Mouse (Mus musculus) ES-E14 (cell line): ENCODE results near the gene Syt3.

ENCODE experiments used
- CHD2 ChIP-seq: IDR thresholded peaks from 2 replicates; pipeline ENCODE4 v1.6.1; 2014; ENCODE audit warnings: mild to moderate bottlenecking, low read depth, low read length, inconsistent platforms
- HCFC1 ChIP-seq: IDR thresholded peaks from 2 replicates; pipeline ENCODE4 v1.6.1; 2012; ENCODE audit warnings: low read length, inconsistent platforms, borderline replicate concordance; ENCODE audit not compliant: insufficient read depth
- MAFK ChIP-seq: IDR thresholded peaks from 2 replicates; pipeline ENCODE4 v1.6.1; 2014; ENCODE audit warnings: mild to moderate bottlenecking, low read depth, low read length, inconsistent platforms; ENCODE audit not compliant: insufficient read depth
- ZC3H11A ChIP-seq: IDR thresholded peaks from 2 replicates; pipeline ENCODE4 v1.6.1; 2012; ENCODE audit warnings: low read depth, mild to moderate bottlenecking, inconsistent platforms, low read length, borderline replicate concordance
- ZNF384 ChIP-seq: IDR thresholded peaks from 2 replicates; pipeline ENCODE4 v1.6.1; 2012; ENCODE audit warnings: low read depth, low read length, inconsistent platforms

- TF ChIP-seq ZNF384 (no peak), MAFK (no peak), HCFC1 (no peak), CHD2 (no peak), ZC3H11A (no peak)
These were observed 30.1 kb upstream of the Syt3 start for GRCm38 (mm10) chr7:44353601-44354340.
